Mouse (Mus musculus): ENCODE measurements at regions not wholly inside any gene's neighbourhood (a gene's known extent, or its start where the extent isn't known, plus 50 kb on each side); places are given as distances from the start of the nearest gene placed in this dataset.

DNA sequence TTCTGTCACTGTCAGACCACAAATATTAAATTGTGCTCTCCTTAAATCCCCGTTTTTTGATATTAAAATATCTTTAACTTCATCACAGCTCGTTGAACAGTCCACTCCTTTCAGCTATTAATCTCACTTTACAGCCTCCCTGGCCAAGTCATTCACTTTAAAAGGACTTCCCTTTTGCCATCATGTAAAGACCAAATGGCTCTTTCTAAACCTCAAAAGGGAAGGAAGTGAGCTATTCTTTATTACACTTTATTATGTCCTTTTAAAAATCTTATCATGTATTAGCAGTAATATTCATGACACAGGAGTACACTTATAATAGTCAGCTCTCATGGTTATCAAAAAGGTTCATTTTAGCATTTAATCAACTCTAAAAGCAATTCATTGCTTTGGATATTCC is 966.6 kb upstream of the Adgrl2 start:
- no peak for TF ChIP-seq CTCF (IDR thresholded peaks at IDR 0.05; ENCODE audit: low read depth, low read length)
- no peak for TF ChIP-seq EP300 (IDR thresholded peaks at IDR 0.05; ENCODE audit: insufficient read depth, low read depth, low read length)
